Mouse (Mus musculus) fibroblast of lung, adult 2 months (primary cell): ENCODE measurements at regions not wholly inside any gene's neighbourhood (a gene's known extent, or its start where the extent isn't known, plus 50 kb on each side); places are given as distances from the start of the nearest gene placed in this dataset.

ENCODE experiments used
- DNase-seq: peaks from one replicate; pipeline ENCODE4 v3.0.0-alpha.2; 2011; ENCODE audit warnings: low read depth

DNA sequence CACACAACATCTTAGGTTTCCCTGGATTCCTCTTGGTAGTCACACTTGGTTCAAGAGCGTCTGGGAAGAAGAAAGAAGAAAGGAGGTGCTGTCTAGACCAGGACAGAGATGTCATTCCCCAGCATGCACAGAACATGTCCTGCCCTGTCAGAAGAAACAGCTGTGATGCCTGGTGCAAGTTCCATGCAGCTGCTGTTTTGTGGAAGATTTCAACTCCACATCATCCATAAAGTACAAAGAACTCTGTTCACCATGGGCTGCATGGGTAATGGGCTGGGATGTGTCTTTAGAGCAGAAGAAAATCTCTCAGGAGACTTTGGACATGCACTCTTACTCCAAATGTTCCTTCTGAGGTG, 262.8 kb downstream of the Gm11361 start:
- no peak for DNase-seq

DNA sequence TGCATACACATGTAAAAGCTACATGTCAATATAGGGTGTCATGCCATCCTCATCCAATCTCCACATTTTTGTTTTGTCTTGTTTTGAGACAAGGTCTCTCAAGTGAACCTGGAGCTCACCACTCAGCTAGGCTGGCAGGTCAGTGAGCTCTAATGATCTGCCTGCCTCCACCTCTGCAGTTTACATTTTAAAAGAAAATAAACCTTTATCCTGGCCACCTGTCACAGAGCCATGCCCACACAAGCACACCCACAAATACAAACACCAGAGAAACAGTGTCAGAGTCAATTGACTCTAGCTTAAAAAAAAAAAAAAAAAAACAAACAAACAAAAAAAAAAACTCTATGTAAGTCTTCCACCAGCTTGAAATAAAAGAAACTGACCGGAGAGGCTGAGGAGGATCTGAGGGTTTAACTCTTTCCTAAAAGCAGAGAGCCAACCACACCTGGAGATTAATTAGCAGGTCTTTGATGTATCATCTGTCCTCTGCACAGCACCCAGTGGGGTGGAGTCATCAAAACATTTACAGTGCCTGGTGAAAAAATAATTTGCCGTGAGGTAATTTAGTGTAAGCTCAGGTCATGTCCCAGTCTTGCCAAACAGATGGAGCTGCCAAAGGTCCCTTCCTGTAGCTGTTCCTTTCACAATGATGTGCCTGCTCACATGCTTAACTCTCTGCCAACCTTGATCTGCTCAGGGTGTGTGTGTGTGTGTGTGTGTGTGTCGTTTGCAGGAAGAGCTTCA, 262.2 kb downstream of the Gm11361 start:
- DNase-seq: no peak

DNA sequence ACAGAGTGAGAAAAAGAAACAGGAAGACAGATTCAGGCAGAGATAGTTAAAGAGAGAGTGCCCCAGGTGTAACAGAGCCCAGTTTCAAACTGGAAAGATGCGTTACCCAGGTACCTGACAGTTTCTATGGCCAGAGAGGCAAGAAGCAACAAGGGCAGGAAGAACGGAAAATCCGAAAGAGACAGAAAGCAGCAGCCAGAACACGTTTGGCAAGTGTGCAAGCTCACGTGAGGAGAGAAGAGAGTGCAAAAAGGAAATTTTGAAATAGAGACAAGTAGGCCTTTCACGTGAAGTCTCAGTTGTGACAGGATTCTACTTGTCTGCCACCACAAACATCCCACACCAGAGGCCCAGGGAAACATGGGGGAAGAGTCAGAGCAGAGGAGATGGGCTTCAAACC, 259.8 kb downstream of the Gm11361 start:
- no peak for DNase-seq

DNA sequence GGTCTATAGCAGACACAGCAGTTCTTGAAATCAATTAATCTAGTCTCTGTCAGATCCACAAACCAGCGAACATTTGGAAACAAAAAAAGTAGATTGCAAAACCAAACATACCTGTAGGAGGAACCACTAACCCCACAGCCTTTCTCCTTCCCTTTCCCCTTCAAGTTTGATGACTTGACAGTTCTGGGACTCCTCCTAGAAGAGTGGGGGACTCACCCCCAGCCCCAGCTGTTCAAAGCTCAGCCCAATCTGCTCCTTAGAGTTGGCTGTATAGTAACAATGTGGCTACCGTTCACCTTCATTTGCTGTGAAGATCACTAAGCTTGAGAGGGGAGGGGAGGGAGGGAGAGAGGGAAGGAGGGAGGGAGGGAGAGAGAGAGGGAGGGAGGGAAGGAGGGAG, 259.3 kb downstream of the Gm11361 start:
- no peak for DNase-seq

DNA sequence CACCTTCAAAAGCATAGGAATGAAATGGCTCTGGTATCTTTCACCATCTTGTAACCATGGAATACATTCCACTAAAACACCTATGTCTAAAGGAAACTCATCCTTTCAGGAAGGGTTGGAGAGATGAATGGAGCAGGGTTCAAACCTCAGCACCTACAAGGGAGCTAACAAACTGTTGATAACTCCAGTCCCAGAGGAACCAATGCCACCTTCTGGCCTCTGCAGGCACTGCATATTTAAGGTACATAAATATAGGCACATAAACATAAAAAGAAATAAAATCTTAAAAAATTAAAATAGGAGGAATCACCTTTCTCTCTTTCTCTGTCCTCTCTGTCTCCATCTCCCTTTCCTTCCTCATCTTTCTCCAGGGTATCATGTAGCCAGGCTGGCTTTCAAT, 256.9 kb downstream of the Gm11361 start:
- DNase-seq: no peak

DNA sequence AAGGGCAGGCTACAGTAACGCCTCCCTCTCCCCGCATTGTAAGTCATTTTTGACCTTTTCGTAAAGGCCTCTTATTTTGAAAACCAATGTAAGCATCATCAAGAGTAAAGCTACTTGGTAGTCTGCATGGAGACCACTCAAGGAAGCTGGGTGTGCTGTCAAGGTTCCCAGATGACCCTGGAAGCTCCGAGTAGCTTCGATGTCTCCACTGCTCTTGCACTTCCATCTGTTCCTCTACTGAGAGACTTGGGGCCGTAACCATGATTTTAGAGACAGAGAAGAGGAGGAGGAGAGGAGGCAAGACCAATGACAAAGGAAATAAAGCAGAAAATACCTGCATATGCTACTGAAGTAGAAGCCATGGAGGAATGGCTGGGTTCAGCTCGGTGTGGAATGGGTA, 256.0 kb downstream of the Gm11361 start:
- DNase-seq: no peak

DNA sequence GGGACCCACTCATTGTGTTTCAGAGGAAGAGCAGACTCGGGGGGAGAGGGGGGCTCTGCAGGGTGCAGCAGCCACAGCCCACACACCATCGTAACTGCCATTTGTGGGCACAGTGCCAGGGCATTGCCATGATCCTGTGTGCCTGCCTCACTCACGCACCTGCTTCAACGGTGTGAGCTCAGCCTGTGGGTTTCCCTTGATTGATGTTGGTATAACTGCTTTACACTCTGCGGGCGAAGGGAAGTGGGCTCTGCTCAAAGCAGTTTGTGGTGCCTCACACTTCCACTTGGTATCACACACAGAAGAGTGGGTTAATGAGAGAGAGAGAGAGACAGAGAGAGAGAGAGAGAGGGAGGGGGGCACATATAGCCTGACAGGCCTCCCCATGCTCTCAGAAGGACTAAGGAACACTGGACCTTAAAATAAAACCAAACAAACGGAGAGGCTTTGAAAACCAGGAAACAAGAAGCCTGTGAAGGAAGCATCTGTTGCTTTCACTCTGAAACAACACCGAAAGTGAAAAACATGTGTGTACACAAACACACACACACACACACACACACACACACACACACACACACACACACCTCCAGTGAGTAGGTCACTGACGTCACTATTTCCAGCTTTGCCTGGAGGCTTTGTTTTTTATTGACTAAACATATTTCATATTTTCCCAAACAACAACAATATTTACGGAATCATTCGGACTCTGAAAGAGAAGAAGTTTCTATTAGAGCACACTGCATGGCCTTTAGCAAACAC, 255.4 kb downstream of the Gm11361 start:
- no peak for DNase-seq

DNA sequence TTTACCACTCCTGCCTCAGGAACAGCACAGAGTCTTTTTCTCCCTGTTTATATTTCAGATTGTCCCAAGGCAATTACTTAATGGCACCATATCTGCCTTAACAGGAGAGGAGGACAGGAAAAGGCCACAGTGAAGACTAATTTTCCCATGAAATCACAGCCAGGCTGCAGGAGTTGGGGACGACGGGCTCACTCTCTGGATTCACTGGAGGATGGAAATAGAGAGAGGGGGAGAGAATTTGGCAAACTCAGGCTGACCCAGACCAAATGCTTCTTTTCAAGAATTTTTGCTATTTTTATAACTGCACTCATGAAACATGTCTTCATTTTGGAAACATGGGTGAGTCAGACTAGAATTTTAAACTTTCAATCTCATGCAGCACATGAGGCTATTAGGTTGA, 250.9 kb downstream of the Gm11361 start:
- no peak for DNase-seq

DNA sequence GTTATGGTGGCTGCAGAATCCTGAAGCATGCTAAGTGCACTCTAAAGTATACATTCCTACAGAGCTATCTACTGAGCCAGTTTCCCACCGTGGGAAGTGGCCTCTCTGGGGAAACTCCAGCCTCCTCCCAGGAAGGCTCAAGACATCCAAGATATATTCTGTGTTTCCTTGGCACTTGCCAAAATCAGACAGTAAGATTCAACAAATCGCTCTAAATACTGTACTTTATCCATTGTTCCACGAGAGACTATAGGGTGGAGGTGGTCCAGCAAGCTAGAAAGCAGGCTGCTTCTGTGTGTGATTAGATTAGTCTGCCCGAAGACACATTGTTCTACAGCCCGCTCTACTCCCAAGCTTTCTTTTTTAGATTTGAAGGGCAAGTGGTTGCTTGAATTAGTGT, 250.5 kb downstream of the Gm11361 start:
- DNase-seq: no peak

DNA sequence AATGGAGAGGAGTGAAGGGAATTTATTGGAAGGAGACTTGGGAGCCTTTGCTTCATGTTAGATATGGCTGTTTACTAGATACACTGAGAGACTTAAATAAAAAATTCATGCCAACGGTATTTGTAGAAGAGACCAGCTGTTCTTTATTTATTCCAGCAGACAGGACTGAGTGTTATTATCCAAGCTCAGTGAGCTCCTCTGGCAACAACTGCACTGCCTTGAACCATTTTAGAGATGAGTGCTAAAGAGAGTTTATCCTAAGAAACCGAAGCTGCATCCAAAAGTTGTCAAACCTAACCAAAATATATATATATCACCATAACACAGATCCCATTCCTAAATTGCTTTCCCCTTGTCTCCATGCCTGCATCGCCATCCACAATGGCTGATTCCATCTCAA, 247.0 kb downstream of the Gm11361 start:
- DNase-seq: no peak

DNA sequence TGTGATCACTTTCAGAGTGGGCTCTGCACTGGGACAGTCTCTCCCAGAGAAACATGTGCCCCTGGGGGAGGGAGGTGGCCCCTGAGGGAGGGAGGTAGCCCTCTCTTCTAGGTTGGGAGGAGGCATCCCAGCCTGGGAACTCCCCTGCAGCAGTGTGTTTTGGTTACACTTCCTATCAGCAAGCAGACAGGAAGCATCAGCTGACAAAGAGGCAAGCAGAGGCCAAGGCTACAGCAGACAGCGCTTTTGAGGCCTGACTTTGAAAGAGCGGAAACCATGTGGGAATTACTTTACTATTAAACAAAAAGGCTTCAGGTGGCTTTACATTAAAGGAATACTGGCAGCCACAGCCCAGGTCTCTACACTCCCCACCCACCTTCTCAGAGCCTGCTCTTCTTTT, 244.8 kb downstream of the Gm11361 start:
- no peak for DNase-seq

DNA sequence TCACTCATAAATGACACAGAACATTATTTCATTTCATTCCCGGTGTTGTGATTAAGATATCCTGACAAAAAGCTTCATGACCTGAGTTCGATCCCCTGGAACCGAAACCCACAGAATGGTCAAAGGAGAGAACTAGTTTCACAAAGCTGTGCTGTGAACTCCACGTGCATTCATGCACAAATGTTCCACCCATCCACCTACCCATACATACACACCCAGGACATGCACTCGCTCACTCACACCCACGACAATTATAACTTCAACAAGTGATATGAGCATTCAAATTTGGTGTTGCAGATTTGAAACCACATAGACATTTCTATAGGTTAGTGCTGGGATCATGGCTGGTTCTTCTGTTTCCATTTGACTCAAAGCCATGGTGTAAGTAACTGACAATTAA, 243.4 kb downstream of the Gm11361 start:
- DNase-seq: no peak

DNA sequence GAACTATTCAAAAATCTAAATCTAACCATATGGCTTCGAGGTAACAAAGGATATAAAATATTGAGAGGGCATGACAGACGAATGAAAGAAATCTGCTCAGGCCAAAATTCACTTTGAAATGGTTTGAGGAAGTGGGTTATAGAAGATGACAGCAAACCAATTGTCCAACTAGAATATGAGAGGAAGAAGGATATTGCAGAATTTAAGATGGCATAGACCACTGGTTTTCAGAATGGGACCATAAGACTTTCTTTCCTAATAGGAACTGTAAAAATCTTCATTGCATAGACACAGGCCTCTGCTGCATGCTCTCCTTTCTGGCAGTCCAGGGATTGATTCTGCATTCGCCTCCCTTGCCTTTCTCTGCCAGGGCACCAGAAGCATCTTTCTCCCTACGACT, 240.2 kb downstream of the Gm11361 start:
- no peak for DNase-seq

DNA sequence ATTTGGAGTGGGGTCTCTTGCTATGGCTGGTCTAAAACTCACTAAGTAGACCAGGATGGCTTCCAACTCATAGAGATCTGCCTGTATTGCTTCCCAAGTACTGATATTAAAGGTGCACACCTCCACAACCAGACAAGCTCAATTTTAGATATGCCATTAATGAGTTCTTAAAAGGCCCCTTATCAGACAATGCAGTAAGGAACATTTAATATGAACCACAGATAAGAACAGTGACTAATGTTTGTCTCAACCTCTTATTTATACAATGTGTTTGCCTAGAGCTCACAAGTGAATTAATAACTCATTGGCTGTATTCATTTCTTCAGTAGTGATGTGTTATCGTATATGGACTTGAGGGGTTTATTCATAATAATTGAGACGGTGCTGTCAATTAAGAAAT, 234.7 kb downstream of the Gm11361 start:
- DNase-seq: no peak

DNA sequence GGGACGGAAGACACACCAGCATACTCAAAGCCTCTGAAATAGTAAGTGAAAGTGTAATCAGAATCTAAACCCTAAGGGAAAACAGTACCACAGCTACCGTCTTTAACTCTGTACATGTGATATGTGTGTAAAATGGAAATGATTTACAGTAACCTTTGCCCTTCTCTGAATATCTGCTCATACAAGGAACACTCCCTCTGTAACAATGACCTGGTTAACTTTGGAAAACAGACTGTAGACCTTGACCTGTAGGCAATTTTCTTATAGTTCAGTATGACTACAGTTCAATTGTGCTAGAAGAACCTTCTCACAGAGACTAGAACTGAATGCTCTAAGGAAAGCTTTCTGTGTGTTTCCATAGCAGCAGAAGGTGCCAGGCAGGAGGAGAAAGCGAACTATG, 226.4 kb downstream of the Gm11361 start:
- no peak for DNase-seq

DNA sequence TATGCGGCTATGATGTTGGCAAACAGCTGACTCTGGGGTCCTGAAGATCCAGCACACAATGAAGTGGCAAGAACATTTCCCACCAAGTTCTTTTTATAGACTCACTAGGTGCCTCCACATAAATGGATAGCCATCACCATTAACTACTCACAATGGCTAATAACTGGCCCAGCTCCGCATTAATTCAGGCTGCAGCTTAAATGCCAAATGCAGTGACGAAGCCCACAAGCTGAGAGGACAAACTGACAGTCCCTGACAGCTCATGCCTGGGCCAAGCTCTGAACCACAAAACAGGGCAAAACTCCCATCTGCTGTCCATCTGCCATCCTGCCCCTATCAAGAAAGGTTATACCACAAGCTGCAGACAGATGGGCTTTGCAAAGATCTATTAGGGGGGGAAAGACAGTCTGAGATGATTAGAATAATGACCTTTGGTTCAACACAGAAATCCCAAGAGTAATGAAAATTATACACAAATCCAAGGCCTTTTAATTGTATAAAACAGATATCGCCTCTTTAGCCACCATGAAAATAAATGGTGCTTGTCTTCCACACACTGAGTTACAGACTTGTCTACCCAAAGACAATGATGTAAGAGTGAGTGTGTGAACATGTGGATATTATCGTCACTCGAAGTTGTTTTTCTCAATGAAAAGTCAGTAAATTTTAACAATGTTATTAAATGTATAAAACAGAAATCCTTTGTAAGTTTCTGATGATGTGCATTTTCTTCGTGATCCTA, 224.1 kb downstream of the Gm11361 start:
- DNase-seq: no peak

DNA sequence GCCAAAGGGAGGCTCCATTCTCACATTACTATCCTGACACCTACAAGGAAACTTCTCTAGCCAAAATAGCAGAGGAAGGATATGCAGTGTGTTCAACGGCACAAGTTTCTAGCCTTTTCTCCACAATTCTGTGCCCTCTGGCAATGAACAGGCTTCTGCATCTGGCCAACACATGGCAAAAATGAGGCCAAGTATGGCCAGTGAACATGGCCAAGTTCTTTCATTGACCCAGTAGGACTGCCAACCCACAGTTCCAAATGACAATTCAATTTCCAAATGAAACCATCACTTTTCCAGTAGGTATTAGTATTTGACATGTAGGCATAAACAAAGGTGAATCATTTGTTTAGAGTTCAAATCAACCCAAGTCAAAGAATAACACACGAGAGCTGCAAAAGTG, 208.8 kb downstream of the Gm11361 start:
- peak; percentile 63 for DNase-seq

DNA sequence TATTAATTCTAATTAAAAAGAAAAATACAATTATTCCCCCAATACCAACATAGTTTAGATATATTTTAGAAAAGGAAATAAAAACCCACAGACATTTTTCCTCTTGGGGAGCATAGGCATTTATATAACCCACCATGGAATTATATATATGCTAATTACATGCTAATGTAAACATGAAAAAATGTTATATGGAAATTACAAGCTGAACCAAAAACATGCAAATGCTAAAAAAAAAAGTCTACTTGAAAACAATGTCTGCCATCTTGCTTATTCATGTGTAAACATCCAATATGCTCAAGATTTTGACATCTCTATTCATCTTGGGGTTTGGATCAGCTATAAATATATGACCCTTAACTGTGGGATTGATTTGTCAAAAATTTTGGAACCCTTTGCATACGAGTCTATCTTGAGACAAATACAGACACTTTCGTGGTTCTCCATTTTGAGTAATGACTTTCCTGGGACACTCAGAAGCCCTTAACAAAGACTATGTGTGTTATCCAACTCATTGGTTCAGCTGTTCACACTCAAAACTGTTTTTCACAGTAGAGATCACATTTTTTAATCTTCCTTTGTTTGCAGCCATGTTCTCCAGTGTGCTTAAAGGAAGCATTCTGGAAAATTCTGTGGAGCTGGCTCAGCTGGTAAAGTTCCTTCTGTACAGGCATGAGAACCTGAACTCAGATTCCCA, 208.0 kb downstream of the Gm11361 start:
- no peak for DNase-seq

DNA sequence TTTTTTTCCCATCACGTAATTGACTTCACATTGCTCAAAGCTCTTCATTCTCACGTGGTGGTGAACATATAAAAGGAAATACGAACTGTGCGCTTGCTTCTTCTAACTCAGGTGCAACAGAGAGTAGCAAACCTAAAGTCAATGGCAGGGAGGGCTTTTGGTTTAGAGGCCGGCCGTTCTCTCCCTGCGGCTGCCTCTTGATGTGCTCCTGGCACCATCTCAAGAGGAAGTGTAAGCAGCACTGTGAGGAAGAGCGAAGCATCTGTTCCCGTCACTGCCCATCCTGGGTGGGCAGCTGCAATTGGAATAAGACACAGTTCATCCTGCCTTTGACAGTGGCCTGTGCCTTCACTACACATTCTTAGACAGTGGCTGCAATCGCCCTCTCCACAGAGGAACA, 204.0 kb downstream of the Gm11361 start:
- DNase-seq: no peak

DNA sequence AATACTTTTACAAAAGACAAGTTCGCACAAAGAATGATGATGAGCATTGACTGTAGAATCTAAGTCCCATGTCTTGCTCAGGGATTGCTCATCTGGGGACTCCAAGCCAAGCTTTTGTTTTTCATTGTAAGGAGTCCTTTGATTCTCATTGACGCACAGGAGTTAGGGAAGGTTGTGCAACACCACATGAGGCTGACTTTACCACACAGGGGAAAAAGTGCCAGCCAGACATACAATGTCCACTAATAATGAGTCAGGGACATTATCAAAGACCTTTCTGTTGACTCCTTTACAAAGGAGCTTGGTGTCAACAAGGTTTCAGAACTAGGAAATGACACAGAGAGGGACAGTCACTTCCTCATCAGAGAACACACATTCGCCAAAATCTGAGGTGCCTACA, 200.1 kb downstream of the Gm11361 start:
- DNase-seq: peak; percentile 83

DNA sequence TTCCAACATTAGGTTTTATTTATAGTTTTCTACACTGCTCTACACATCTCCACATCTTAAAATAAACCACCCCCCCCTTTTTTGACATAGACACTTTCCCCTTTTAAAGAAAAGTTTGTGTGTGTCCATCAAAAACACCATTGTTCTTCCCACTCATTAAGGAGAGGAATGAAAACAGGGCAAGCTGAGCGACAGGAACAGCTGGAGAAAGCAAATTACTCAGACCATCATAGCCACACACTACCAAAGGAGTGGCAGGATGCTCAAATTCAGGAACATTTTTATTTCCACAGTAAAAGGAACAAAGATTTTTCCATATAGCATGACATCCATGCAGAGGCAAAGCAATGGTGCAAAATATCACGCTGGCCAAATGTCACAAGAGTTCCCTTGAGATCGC, 198.6 kb downstream of the Gm11361 start:
- no peak for DNase-seq

DNA sequence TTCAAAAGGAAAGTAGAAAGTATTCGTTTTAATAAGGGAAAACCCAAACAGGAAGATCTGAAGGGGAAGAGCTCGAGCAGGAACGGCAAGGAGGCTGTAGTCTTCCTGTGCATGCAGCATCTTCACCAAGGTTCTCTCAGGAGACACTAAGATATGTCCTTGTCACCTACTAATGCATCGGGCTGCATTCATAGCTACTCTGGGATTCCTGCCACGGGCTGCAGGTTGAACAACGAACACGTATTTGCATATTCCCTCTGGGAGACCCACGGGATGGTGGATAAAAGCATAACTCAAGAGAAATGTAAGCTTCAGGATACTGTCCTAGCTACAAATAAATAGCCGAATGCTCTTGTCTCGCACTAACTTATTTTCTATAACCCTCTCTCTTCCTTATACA, 197.7 kb downstream of the Gm11361 start:
- no peak for DNase-seq
